Mouse (Mus musculus): ENCODE results near the gene Pex6.

Gene Pex6

DNA sequence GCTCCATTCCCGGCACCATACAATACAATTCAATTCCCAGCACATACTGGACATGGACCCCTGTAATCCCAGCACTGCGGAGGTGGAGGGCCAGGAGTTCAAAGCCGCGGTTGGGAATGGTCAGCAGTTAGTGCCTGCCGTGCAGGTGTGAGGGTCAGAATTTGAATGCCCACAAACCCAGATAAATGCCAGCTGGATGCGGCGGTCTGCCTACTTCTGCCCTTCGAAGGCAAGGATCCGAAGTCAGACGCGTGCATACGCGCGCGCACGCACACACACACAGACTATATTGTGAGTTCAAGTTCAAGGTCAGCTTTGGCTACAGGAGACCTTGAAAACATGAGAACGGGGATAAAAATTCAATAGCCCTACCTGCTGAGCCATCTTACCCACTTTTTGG lies 60.4 kb downstream of the Pex6 start:
- no peak for DNase-seq (ENCODE audit: low read depth, low spot score)
- no peaks in the 10 kb centered on the region; the same call in none of the 2 replicates for H3K36me3 ChIP-seq (ENCODE audit: control insufficient read depth, insufficient read depth, low read length, poor library complexity, severe bottlenecking)
- H3K27me3 ChIP-seq (ENCODE audit: control insufficient read depth, insufficient read depth, low read length, poor library complexity, severe bottlenecking): no peaks in the 10 kb centered on the region

GRCm38 (mm10) chr17:46772038-46772403 lies 60.8 kb downstream of the Pex6 start:
- H3K27me3 ChIP-seq (ENCODE audit: control insufficient read depth, insufficient read depth, low read length, poor library complexity, severe bottlenecking): no peaks in the 10 kb centered on the region
- no peak for DNase-seq (ENCODE audit: low read depth, low spot score)
- H3K36me3 ChIP-seq (ENCODE audit: control insufficient read depth, insufficient read depth, low read length, poor library complexity, severe bottlenecking): no peaks in the 10 kb centered on the region; the same call in none of the 2 replicates

DNA sequence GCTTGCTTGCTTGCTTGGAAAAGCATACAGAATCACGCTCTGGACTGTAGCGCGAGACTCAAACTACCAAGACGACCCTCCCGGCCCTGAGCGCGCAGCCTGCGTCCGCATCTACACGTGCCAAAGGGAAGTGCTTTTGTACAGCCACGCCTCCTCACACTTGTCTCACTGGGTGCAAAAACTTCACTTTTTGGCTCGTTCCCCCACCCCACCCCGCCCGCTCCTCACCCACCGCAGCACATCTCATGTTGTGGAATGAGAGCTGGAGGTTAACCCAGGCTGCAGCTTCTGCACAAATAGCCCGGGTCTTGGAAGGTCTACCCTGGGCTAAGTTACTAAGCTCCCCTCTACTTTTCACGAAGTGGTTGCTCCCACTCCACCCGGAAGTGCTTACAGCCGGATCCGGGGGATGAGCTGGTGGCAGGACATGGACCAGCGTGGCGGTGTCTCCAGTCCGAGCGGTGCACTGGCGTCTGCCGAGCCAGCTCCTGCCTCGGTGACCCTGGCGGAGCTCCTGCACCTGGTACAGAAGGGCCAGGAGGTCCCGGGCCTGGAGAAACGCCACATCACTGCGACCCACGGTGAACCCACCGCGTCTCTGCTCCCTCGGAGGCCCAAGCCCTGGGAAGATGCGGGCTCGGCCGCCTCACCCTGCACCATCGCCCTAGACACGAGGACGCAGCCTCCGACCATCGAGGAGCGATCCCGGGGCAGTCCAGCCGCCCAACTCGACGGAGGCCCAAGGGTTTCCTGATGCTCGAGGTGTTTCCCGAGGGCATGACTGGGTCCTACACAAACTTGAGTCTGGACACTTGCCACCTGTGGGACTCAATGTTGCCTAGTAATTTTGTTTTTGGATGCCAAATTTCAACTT lies 61.4 kb downstream of the Pex6 start, which contains the start of gene 2310039H08Rik:
2310039H08Rik (plus strand) TSS at position 232 of the 874 bp plus-strand sequence.
- peak; percentile 82 for DNase-seq (ENCODE audit: low read depth, low spot score)
- H3K27me3 ChIP-seq (ENCODE audit: control insufficient read depth, insufficient read depth, low read length, poor library complexity, severe bottlenecking): no peaks in the 10 kb centered on the region
- H3K36me3 ChIP-seq (ENCODE audit: control insufficient read depth, insufficient read depth, low read length, poor library complexity, severe bottlenecking): peaks cover under 1% of the 10 kb centered on the region

- DNase-seq (ENCODE audit: low read depth, low spot score): peak; percentile 42
- peaks cover 8% of the 10 kb centered on the region for H3K36me3 ChIP-seq (ENCODE audit: control insufficient read depth, insufficient read depth, low read length, poor library complexity, severe bottlenecking)
- no peaks in the 10 kb centered on the region for H3K27me3 ChIP-seq (ENCODE audit: control insufficient read depth, insufficient read depth, low read length, poor library complexity, severe bottlenecking)
Measured at GRCm38 (mm10) chr17:46773278-46774130, 62.2 kb downstream of the Pex6 start.

- no peak for DNase-seq (ENCODE audit: low read depth, low spot score)
- Histone ChIP-seq H3K36me3 (ENCODE audit: control insufficient read depth, insufficient read depth, low read length, poor library complexity, severe bottlenecking) (peaks cover 8% of the 10 kb centered on the region), H3K27me3 (ENCODE audit: control insufficient read depth, insufficient read depth, low read length, poor library complexity, severe bottlenecking) (no peaks in the 10 kb centered on the region)
Measured at GRCm38 (mm10) chr17:46774131-46774472, 62.8 kb downstream of the Pex6 start.

DNA sequence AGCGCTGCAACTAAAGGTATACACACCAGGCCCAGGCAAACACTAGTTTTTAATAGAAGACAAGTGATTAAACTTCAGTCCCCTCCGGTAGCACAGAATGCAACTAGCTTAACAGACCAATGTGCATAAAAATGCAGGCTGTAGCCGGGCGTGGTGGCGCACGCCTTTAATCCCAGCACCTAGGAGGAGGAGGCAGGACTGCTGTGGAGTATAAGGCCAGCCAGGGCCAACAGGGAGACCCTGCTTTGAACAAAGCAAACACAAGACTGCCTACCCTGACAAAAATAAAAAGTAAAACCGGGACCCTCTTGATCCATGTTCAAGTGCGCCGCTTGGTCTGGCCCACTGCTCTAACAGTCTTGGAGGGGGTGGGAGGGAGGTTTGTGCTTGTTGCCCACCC lies 63.8 kb downstream of the Pex6 start:
- Histone ChIP-seq H3K36me3 (ENCODE audit: control insufficient read depth, insufficient read depth, low read length, poor library complexity, severe bottlenecking) (peaks cover 8% of the 10 kb centered on the region), H3K27me3 (ENCODE audit: control insufficient read depth, insufficient read depth, low read length, poor library complexity, severe bottlenecking) (no peaks in the 10 kb centered on the region)
- no peak for DNase-seq (ENCODE audit: low read depth, low spot score)
